Mouse (Mus musculus) forelimb bud, embryonic 11.5 days (tissue): ENCODE measurements around the gene Tial1.
A peak's percentile ranks its signal among the peaks of the same experiment; 100 is the strongest.

Experiments
- DNase-seq: peaks from one replicate; pipeline ENCODE4 v3.0.0-alpha.2; 2012; ENCODE audit warnings: low read depth, low spot score

The Tial1 gene

GRCm38 (mm10) chr7:128416664-128417063 lies 44.9 kb downstream of the Tial1 start:
- no peak for DNase-seq

- no peak for DNase-seq
Observed at GRCm38 (mm10) chr7:128414433-128414832, 47.1 kb downstream of the Tial1 start.

GRCm38 (mm10) chr7:128412071-128412833 lies 49.3 kb downstream of the Tial1 start:
- no peak for DNase-seq

- DNase-seq, result no peak
Observed at GRCm38 (mm10) chr7:128410708-128411413, 50.7 kb downstream of the Tial1 start.

GRCm38 (mm10) chr7:128408265-128408664 lies 53.3 kb downstream of the Tial1 start:
- no peak for DNase-seq

- no peak for DNase-seq
Observed at GRCm38 (mm10) chr7:128403988-128404387, 57.5 kb downstream of the Tial1 start.

GRCm38 (mm10) chr7:128403586-128403985 lies 57.9 kb downstream of the Tial1 start:
- DNase-seq, result no peak

- no peak for DNase-seq
Observed at GRCm38 (mm10) chr7:128403128-128403527, 58.4 kb downstream of the Tial1 start.

- no peak for DNase-seq
Observed at GRCm38 (mm10) chr7:128402577-128402976, 58.9 kb downstream of the Tial1 start.

- no peak for DNase-seq
Observed at GRCm38 (mm10) chr7:128398664-128399063, 62.9 kb downstream of the Tial1 start.

GRCm38 (mm10) chr7:128397066-128397465 lies 64.5 kb downstream of the Tial1 start:
- DNase-seq, result no peak

- DNase-seq, result no peak
Observed at GRCm38 (mm10) chr7:128393756-128394155, 67.8 kb downstream of the Tial1 start.

GRCm38 (mm10) chr7:128392972-128393314 lies 68.6 kb downstream of the Tial1 start:
- no peak for DNase-seq

- peak; percentile 11 for DNase-seq
Observed at GRCm38 (mm10) chr7:128392071-128392971, 69.2 kb downstream of the Tial1 start.

- DNase-seq, result no peak
Observed at GRCm38 (mm10) chr7:128391267-128392057, 70.1 kb downstream of the Tial1 start.
